Mouse (Mus musculus) stomach, postnatal 0 days (tissue): Measurements from ENCODE around the gene Fem1b.

ENCODE experiments used
- CTCF ChIP-seq: IDR thresholded peaks from 2 replicates; pipeline ENCODE4 v1.5.1; 2016; ENCODE audit warnings: antibody characterized with exemption, low read depth, mild to moderate bottlenecking, moderate library complexity
- EP300 ChIP-seq: optimal IDR thresholded peaks from 2 replicates; pipeline ENCODE3; 2016; ENCODE audit warnings: antibody characterized with exemption

DNA sequence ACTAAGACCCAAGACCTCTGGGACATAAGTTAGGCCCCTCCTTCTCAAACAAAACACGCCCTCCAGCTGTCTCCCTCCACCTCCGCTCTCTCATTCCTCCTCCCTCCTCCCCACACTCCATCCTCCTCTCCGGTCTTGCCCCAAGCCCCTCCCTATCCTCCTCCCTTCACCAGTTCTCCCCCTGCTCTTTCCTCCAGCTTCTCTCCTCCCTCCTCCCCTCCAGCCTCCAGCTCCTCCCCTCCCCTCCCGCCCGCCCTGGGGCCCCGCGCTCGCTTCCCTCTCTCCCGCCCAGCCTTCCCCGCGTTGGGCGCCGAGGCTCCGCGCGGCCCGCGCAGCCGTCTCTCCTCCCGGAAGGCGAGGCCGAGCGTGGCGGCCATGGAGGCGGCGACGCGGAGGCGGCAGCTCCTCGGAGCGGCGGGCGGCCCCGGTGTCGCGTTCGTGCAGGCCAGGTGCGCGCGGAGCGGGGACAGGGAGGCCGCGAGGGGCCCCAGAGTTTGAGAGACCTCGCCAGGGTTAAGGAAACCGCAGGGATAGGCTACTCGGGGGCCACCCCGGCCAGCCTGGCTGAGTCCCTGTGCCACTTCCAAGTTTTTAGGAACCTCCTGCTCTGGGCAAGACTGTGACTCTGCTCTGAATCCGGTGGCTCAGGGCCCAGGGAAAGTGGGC is 26.9 kb upstream of the Fem1b start, which contains the start of gene Cln6:
- TF ChIP-seq EP300 (no peak), CTCF (no peak)
